Mouse (Mus musculus) hindlimb bud, embryonic 11.5 days (tissue): ENCODE measurements around the gene Zfp991.
"Not testable (repeated sequence)": the region's sequence is repeated elsewhere in the genome, so short reads cannot be mapped to it uniquely, and the experiment has no call there.

Experiments
- DNase-seq: peaks from one replicate; pipeline ENCODE4 v3.0.0-alpha.2; 2012; ENCODE audit warnings: low read depth, low spot score; ENCODE audit errors: extremely low spot score

Zfp991 gene

DNA sequence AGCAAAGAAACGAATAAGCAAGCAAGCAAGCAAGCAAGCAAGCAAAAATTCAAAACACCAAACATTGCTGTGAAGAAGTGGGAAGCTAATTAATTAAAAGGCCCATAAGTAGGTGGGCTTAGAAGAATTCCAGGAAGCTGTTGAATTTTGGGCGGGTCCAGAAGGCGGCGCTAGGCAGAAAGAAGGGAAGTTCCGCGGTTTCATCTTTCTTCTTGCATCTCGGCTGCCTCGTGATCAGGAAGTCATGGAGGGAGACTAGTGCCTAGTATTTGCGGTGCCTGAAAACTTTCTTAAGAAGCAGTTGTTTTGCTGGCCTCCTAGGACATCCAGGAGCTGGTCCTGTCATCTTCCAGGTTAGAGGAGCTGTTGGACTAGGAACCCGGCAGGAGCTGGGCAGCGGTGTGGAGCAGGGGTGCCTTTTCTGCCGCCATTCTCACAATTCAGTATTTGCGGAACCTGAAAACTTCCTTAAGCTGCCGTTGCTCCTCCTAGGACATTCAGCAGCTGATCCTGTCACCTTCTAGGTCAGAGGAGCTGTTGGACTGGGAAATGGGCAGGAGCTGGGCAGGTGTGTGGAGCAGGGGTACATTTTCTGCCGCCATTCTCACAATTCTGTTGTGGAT is at the start of gene Zfp991:
Gene Zfp991, plus strand, starts transcription at position 202 of the 623 bp plus-strand sequence.
- not testable (repeated sequence) for DNase-seq

DNA sequence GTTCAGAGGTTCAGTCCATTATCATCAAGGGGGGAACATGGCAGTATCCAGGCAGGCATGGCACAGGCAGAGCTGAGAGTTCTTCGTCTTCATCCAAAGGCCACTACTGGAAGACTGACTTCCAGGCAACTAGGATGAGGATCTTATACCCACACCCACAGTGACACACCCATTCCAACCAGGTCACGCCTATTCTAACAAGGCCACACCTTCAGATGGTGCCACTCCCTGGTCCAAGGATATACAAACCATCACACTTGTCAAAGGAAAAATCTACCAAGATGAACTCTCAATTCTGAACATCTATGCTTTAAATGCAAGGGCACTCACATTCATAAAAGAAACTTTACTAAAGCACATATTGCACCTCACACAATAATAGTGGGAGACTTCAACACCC is 36.2 kb upstream of the Zfp991 start:
- not testable (repeated sequence) for DNase-seq

DNA sequence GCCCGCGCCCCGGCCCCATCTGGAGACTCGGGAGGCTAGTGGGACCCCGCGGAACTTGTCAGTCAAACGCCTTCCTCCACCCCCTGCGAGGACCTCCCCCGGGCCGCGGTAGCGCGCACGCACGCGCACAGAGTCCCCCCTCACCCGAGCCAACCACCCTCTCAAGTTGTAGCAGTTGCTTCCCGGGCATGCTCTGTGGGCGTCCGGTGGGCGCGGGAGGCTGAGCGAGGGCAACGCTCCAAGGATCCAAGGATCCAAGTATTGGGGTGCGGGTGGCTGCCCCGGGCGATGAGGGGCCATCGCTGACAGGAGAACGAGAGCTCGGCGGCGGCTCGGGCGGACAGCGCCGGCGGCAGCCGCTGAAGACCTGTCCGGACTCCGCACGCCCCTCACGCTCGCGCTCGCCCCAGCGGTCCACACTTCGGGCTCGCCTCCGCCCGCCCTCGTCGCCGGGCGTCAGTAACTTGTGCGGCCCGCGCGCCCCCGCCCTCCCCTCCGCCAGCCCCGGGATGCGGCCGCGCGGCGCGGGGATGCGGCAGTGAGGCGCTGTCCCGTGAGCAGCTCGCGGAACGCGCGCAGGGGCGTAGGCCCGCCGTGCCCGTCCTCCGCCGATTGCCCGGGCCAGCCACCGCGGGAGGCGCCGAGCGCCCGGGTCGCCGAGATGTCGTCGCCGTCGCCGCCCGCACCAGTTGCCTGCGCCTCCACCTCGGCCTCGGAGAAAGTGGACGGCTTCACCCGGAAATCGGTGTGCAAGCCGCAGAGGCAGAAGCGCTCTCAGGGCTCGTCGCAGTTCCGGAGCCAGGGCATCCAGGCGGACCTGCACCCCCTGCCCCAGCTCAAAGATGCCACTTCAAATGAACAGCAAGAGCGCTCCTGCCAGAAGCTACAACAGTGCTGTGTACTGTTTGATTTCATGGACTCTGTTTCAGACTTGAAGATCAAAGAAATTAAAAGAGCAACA is 29.9 kb upstream of the Zfp991 start:
- not testable (repeated sequence) for DNase-seq

DNA sequence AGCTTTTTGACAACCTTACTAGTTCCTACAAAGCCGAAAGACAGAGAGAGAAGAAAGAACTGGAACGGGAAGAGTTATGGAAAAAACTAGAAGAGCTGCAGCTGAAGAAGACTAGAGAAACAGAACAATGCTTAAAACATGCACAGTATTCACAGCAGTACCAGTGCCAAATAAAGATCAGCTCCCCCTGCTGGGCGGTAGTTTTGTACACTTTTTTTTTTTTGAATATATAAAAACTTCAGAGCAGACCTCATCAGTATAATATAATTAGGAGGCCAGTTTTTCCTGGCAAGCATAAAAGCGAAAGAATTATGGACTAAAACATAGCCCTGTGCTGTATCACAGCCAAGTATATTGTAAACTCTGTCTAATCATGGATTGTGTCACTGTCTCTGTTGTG is 28.0 kb upstream of the Zfp991 start:
- not testable (repeated sequence) for DNase-seq

DNA sequence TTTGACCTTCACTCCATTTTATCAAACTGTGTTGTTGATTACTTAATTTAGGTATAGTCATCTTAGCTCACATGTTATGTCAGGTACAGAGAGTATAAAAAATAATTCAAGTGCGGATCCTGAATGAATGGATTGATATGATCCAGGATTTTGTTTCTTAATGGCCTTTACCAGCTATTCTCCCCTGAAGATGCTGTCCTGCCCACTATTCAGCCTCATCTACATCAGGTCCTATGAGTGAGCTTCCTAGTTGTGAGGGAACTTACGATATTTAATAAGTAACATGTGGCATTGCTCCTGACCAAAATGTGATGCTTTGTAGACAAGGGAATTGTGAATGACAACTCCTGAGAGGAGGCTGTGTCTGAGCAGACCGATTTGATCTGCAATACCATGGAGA is 14.0 kb upstream of the Zfp991 start:
- DNase-seq: not testable (repeated sequence)

DNA sequence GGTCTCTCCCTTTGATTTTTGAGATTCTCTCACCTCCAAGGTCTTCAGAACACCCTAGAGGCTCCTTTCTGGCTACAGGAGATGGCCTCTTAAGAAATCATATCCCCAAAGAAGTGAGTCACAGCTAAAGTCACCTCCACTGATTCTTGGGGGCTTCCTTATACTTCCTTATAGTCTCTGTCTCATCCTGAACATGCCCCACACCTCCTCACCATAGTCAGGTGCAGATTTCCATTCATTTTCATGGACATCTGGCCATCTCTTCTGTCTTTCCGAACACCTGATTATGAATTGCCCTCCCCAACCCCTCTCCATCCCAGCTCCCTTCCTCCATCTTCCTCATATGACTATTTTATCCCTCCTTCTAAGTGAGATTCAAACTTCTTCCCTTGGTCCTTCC is 9.6 kb upstream of the Zfp991 start:
- not testable (repeated sequence) for DNase-seq

DNA sequence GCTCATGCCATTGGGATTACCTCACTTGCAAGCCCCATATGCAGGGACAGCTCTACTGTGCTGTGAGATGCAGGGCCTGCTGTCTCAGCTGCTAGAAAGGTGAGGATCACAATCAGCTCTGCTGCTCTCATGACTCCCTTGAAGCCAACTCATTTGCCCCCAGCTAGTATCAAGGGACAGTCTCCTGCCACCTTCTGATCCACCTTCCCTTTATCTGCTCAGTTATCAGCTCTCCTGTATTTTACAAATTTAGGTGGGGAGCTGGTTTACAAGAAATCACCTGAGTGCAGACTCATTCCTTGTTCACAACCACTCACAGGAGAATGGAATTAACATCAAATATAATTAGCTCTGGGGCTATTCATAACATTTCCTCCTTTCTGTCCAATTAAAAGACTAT is 8.0 kb upstream of the Zfp991 start:
- DNase-seq: not testable (repeated sequence)

DNA sequence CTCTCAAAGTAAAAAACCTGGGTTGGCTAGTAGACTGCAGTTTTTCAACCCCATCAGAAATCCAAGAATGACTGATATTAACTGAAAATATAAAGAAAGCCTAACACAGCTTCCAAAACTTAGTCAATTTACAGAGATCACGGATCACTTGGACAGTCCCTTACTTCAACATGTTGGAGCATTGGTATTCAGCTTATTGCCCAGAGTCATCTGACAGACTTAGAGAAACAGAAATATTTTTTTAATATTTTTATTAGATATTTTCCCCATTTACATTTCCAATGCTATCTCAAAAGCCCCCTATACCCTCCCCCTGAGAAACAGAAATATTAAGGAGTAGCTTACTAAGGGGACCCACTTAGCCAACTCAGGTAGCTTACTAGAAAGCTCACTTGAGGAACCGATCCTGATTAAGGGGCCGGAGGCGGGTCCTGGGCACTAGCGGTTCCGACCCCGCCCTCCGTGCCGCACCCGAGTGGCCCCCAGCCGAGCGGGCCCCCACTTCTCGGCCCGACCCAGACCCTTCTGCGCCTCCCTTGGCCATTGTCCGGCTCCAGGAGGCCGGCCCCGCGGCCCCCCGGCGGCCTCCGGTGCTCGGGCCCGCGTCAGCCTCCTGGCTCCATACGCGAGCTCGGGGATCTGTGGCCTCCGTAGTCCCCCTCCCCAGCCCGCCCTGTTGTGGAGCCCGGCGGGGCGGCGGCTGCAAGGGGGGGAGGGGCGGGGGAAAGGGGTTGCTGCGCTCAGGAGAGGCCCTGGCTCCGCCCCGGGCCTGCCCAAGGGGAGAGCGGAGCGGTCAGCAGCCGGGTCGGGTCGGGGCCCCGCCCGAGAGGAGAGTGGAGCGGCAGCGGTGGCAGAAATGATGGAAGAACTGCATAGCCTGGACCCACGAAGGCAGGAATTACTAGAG is 7.2 kb upstream of the Zfp991 start:
- not testable (repeated sequence) for DNase-seq

DNA sequence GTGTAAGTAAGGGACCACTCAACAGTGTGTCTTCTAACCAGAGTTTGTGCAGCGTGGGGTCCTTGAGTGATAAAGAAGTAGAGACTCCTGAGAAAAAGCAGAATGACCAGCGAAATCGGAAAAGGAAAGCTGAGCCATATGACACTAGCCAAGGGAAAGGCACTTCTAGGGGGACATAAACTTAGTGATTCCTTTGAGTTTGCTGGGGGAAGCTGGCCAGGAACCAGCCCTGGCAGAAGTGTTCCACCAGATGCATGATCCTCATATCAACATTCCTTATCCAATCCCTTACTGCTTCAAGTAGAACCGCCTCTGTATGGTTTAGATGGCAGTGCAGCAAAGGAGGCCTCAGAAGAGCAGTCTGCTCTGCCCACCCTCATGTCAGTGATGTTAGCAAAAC is 6.5 kb upstream of the Zfp991 start:
- not testable (repeated sequence) for DNase-seq

DNA sequence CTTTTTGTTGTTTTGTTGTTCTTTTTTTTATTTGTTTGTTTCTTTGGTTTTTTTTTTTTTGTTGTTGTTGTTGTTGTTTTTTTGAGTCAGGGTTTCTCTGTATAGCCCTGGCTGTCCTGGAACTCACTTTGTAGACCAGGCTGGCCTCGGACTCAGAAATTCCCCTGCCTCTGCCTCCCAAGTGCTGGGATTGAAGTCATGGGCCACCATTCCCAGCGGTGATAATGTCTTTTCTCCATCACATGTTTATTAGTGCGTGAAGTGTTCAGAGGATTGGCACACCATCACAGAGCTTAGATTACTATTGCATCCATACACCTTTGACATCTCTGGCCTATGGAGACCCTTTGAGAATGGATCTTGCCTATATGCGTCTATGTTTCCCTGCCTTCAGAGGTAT is 6.0 kb upstream of the Zfp991 start:
- DNase-seq: not testable (repeated sequence)

DNA sequence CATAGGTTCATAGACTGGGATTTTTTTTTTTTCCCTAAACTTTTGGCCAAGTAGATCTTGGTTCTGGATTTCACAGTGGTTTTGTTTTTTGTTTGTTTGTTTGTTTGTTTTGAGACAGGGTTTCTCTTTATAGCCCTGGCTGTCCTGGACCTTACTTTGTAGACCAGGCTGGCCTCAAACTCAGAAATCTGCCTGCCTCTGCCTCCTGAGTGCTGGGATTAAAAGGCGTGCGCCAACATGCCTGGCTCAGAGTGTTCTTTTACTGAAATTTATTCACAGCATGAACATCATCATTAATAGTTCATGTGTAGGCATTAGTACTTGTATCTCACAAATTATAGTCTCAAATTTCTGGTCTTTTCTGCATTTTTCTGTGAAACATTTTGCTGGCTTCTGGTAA is 5.4 kb upstream of the Zfp991 start:
- not testable (repeated sequence) for DNase-seq

DNA sequence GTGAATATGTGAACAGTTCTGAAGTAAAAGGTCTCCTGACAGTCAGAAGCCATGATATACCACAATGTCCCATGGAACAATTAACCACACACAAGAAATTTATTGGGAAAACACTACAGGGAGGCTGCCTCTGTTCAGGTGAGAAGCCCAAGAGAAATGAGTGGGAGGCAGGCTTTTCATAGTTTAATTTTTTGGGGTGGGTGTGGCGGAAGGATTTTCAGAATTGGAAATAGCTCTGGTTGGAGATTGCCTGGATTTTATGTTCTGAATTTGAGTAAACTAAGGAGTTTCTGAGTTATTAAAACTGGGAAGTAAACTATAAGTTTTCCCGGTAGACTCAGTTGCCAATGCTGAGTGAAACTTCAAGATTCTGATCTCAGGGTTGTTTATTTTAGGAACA is 4.7 kb upstream of the Zfp991 start:
- DNase-seq: not testable (repeated sequence)

DNA sequence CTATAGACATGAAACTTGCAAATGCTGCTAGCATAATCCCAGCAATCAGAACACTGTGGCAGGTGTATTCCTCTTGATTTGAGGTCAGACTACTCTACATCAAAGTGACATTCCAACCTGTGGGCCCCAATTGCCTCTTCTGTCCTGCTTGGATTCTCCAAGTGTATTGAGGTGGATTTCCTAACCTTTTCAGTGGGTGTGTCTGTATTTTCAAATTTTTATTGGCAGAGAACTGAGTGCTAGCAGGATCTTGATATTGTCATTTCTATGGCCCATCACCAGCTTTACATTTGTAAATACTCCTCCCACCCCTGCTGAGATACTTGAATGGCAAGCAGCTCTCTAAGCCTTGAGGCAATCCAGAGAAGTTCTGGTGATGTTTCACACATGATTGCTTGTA is 3.7 kb upstream of the Zfp991 start:
- DNase-seq: not testable (repeated sequence)

DNA sequence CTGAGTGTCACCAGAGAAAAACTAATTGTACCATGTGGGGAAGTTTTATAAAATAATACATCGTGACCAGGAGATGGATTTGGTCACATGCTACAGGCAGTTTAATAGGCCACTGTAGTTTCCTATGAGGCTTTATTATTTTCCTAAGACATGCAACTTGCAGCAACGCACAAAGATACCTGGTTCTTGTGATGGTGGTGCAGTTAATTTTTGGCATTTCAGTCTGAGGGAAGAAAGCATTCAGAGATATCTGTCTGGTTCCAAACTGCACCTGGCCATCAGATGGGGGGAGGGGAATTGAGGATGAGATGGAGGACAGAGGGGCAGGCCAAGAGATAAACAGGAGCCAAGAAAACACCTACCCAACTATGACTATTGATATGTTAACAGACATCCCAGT is 1.8 kb downstream of the Zfp991 start:
- DNase-seq: not testable (repeated sequence)

DNA sequence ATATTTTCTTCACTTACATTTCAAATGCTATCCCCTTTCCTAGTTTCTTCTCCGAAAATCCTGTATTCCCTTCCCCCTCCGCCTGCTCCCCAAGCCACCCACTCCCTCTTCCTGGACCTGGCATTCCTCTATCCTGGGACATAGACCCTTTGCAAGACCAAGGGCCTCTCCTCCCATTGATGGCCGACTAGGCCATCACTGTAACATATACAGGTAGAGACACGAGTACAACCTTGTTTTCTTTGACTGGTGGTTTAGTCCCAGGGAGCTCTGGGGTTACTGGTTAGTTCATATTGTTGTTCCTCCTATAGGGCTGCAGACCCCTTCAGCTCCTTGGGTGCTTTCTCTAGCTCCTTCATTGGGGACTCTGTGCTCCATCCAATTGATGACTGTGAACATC is 9.9 kb downstream of the Zfp991 start:
- DNase-seq: not testable (repeated sequence)

DNA sequence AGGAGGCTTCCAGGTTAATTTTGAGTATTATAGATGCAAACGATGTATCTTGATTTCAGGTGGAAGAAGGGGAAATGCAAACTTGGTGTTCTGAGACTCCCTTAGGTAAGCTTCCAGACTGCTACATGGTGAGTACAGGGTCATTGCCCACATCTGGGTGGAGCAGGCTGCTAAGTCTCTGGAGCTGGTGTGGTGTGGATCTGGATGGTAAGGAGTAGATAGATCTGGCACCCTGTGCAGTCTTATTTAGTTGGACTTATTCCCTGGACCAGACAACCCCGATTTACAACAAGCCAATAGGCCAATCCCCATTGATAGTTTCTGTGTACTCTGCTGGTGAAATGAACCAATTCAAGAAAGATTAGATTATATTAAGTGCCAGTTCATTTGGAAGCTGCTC is 33.4 kb downstream of the Zfp991 start:
- not testable (repeated sequence) for DNase-seq

DNA sequence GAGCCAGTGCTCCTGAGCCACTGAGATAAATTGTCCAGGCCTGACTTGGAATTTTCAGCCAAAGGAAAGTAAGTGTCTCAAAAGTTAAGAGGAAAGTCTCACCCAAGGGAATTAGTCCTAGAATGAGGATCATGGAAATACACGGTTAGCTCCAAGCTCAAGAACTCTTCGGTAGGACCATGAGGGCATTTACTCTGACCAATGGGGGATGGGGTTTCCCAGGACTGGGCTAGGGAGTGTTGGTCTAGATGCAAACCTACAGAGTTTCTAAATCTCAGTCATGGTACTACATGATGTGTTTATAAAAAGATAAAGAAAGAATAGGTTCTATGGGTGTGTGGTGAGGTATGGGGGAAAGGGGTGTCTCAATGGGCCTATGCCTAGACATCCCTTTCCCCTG is 38.7 kb downstream of the Zfp991 start:
- not testable (repeated sequence) for DNase-seq

DNA sequence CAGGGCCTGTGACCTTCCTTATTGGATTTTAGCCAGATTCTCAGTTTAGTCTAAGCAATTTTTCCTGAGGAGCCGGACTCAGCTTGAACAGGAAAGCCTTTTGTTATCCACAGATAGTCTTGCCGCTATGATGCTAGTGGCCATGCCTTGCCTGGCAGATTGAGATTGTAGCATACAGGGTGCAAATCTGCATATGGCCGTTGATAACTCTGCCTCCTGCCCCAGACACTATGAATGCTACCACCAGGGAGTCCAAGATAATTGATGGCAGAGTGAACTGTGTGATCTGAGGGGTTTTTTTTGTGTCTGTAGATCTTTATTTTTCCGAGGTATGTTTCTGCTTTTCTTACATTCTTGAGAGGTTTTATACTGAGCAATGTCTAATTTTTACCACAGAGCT is 39.7 kb downstream of the Zfp991 start:
- not testable (repeated sequence) for DNase-seq

DNA sequence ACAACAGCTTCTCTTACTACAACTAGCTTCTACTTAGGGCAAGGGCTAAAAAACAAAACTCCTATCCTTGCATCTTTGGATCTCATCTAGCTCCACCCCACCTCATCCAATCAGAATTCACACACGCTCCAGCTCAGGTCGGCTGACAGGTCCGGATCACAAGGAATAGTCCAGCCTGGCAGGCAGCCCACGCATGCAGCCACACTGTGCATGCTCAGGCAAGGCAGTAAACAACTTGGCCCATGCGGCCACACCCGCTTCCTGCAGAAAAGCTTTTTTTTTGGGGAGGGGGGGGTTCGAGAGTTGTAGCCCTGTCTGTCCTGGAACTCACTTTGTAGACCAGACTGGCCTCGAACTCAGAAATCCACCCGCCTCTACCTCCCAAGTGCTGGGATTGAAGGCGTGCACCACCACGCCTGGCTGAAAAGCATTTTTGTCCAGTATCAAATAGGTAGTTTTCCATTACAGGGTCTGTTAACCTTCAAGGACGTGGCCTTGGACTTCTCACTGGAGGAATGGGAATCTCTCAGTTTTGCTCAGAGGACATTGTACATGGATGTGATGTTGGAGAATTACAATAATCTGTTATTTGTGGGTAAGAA is 44.5 kb downstream of the Zfp991 start:
- DNase-seq: not testable (repeated sequence)

DNA sequence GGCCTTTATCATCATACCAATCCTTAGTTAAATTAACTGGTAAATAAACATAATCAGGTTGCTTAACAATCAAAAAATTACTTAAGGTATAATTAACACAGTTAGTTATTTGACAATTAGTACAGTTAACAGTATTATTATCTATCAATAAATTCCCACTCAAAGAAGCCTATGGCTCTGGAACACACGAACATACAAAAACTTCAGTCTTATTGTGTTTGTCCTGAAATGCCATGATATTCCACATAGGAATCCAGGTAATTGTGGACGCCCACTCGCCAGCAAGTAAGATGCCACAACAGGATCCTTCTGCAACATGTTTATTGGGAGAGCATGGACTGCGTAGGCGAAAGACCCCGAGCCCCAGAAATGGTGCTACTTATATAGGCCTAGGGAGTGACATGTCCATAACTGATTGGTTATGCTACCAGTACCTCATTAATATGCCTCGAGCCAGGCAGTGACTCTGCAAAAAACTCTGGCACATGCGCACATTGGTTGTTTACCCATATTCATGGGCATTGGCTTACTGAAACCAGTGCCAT is 49.4 kb downstream of the Zfp991 start:
- DNase-seq: not testable (repeated sequence)
